In the genomic region with DNA sequence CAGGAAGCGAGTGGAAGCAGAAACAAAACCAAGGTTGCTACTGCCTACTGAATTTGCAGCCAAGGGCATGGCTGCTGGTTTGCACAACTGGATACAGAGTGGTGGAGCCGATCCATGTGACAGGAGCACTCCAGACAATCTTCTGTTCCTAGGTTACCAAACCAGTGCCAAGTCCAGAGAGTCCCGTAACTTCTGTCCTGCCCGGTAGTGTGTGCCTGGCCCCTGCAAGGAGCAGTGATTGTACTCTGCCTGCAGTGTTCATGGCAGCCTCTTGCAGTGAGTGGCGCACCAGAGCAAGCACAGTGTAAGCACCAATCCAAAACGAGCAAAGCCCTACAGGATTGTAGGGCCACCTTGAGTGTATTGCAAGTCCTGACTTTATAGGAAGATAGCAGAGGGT, we compare ENCODE assay signal across 12 mouse cellular contexts. TPM values are rescaled to one million over a fixed set of nuclear protein-coding genes. Genes with fewer than 3 reads are reported as not detected.
DNase-seq lines count a peak whose midpoint lies in the region; ATAC-seq and TF ChIP-seq lines count a peak whose summit lies in the region.
"Had no signal": no experiment of that assay in that cellular context is flagged by ENCODE, and none has a peak within 500 bp of the region (broad histone marks: within the 10 kb centered on the region; RNA-seq: fewer than 3 reads in every experiment).

No protein-coding gene starts in this region.

- no peaks in the 10 kb centered on the region for H3K4me1 ChIP-seq in hindbrain, postnatal 0 days (ENCODE audit: insufficient read depth, low read length)
- no peaks in the 10 kb centered on the region for H3K4me1 ChIP-seq in hindbrain, embryonic 14.5 days (replicated peaks; ENCODE audit: control insufficient read depth, insufficient read depth, low read length)

- no peak overlapping the region for H3K4me3 ChIP-seq in hindbrain, postnatal 0 days (ENCODE audit: low read length)
- H3K4me3 ChIP-seq in hindbrain, embryonic 14.5 days (replicated peaks; ENCODE audit: low read length) = no peak overlapping the region
- no peak overlapping the region for H3K4me3 ChIP-seq in left cerebral cortex, adult 2 months
- H3K4me3 ChIP-seq: limb, embryonic 12.5 days had no signal

- H3K4me2 ChIP-seq in hindbrain, postnatal 0 days (ENCODE audit: low read depth, low read length) = no peak overlapping the region
- no peak overlapping the region for H3K4me2 ChIP-seq in hindbrain, embryonic 14.5 days (replicated peaks)
- H3K4me2 ChIP-seq: limb, embryonic 12.5 days had no signal

- H3K9me3 ChIP-seq in hindbrain, postnatal 0 days (ENCODE audit: low read length) = no peaks in the 10 kb centered on the region
- H3K9me3 ChIP-seq in hindbrain, embryonic 14.5 days (ENCODE audit: control insufficient read depth, low read length) = 0 out of 2 replicates have a peak, but pooled peaks cover 3% of the 10 kb centered on the region
- H3K9me3 ChIP-seq: limb, embryonic 12.5 days had no signal

- H3K9ac ChIP-seq in hindbrain, postnatal 0 days (replicated peaks; ENCODE audit: low read length) = no peak overlapping the region
- H3K9ac ChIP-seq in hindbrain, embryonic 14.5 days = no peak overlapping the region
- H3K9ac ChIP-seq: limb, embryonic 12.5 days had no signal

- intact Hi-C loops in left cerebral cortex, adult 2 months (cut with DNase I) = loop anchor here (5.0 kb wide), 1 partner anchor 43 kb away; no protein-coding TSS in a partner anchor

- H3K36me3 ChIP-seq in hindbrain, postnatal 0 days (ENCODE audit: insufficient read depth, low read length) = no peaks in the 10 kb centered on the region
- no peaks in the 10 kb centered on the region for H3K36me3 ChIP-seq in hindbrain, embryonic 14.5 days (replicated peaks; ENCODE audit: control insufficient read depth, insufficient read depth)

- WGBS in hindbrain, postnatal 0 days = 67% methylated on average over 6 of the region's 6 CpGs
- WGBS in hindbrain, embryonic 14.5 days = 86% methylated on average over 6 of the region's 6 CpGs

- DNase-seq in hindbrain, postnatal 0 days (ENCODE audit: low spot score) = no peak
- DNase-seq in hindbrain, embryonic 14.5 days (ENCODE audit: low spot score) = no peak
- peak; percentile 55 for DNase-seq in adrenal gland, postnatal 10 days
- peak; percentile 56 for DNase-seq in induced T-regulatory cell, adult 2 months (ENCODE audit: low read depth)
- no peak for DNase-seq in kidney, postnatal 10 days
- no peak for DNase-seq in cerebellum, postnatal 25 days
- no peak for DNase-seq in left cerebral cortex, adult 2 months (ENCODE audit: extremely low spot score in 1 of 2, low spot score in 2 of 2)
- DNase-seq: cerebellum, adult 11-12 months had no signal

- 0 out of 2 replicates have a peak, but pooled peaks have one; percentile 24 for ATAC-seq in hindbrain, postnatal 0 days
- ATAC-seq in hindbrain, embryonic 14.5 days (ENCODE audit: low FRiP score) = no peak
- ATAC-seq in neutrophil, adult 5-6 weeks (ENCODE audit: extremely low read depth, insufficient number of reproducible peaks, low FRiP score, poor library complexity, severe bottlenecking) = peak; percentile 24; the same call in 1 of the 2 replicates
- ATAC-seq: midbrain, embryonic 16.5 days had no signal

- H3K27ac ChIP-seq in hindbrain, postnatal 0 days = no peak overlapping the region
- no peak overlapping the region for H3K27ac ChIP-seq in hindbrain, embryonic 14.5 days
- no peak overlapping the region for H3K27ac ChIP-seq in left cerebral cortex, adult 2 months
- H3K27ac ChIP-seq: limb, embryonic 12.5 days had no signal

- no peaks in the 10 kb centered on the region for H3K27me3 ChIP-seq in hindbrain, postnatal 0 days (ENCODE audit: insufficient read depth, low read length)
- H3K27me3 ChIP-seq in hindbrain, embryonic 14.5 days (ENCODE audit: control insufficient read depth, insufficient read depth, low read length) = no peaks in the 10 kb centered on the region
- H3K27me3 ChIP-seq: CH12.LX; limb, embryonic 12.5 days had no signal

- peak; percentile 53 for TF ChIP-seq CTCF in hindbrain, postnatal 0 days (IDR thresholded peaks at IDR 0.05; ENCODE audit: low read depth)
- TF ChIP-seq CTCF in left cerebral cortex, adult 2 months (IDR thresholded peaks at IDR 0.05) = no peak

RNA-seq across cellular contexts. Expression of gene Vrk1, which starts 15.4 kb away (rescaled TPM):
- total RNA-seq in hindbrain, postnatal 0 days (2014; rRNA removed) = 13.5 and 17.7 TPM in 2 replicates
- 32.0 and 35.8 TPM in 2 replicates for polyA plus RNA-seq in hindbrain, postnatal 0 days (2015; fragmentation: Nextera tagmentation; extraction: Ambion mirVana)
- polyA plus RNA-seq in hindbrain, embryonic 14.5 days (2014; fragmentation: Nextera tagmentation; extraction: Ambion mirVana) = 30.6 and 35.1 TPM in 2 replicates
- total RNA-seq in adrenal gland, postnatal 10 days (2021) = 10 to 100 TPM; 23.3 to 25.1 TPM
- 120 and 128 TPM in 2 replicates for total RNA-seq in neutrophil, adult 5-6 weeks (2017)
- 10 to 100 TPM; 12.9 to 13.0 TPM for total RNA-seq in left cerebral cortex, adult 2 months (2021)

Comparison
In these comparisons a context has a peak if more than half of its experiments do, and no peak if none do; other contexts are left out.
1. DNase-seq: peak in adrenal gland, postnatal 10 days (single experiment) and induced T-regulatory cell, adult 2 months (single experiment); none in hindbrain, postnatal 0 days (single experiment), hindbrain, embryonic 14.5 days (single experiment), kidney, postnatal 10 days (single experiment), cerebellum, postnatal 25 days (0 of 2) and left cerebral cortex, adult 2 months (0 of 2).